Mouse (Mus musculus) midbrain, embryonic 11.5 days (tissue): ENCODE measurements at regions not wholly inside any gene's neighbourhood (a gene's known extent, or its start where the extent isn't known, plus 50 kb on each side); places are given as distances from the start of the nearest gene placed in this dataset.

ENCODE experiments used
- ATAC-seq: fragments of 200-750 bp; cut with Nextera tagmentation; 2 replicates; pipeline ENCODE4 v1.8.0; 2017; ENCODE audit warnings: moderate TSS enrichment, moderate library complexity; ENCODE audit not compliant: low FRiP score
- DNase-seq: peaks from one replicate; pipeline ENCODE4 v3.0.0; 2015; ENCODE audit warnings: low spot score; ENCODE audit errors: missing footprints
- H3K27ac ChIP-seq: fragments of 300-500 bp; sonication (generic); 2 replicates; pipeline ENCODE4 v1.5.1; 2014; ENCODE audit warnings: low read depth, low read length
- H3K27me3 ChIP-seq: fragments of 300-500 bp; sonication (generic); 2 replicates; pipeline ENCODE4 v1.6.1; 2014; ENCODE audit warnings: mild to moderate bottlenecking, low read length, moderate library complexity, mixed read lengths; ENCODE audit not compliant: control insufficient read depth, insufficient read depth
- H3K36me3 ChIP-seq: fragments of 300-500 bp; sonication (generic); 2 replicates; pipeline ENCODE4 v1.6.1; 2014; ENCODE audit warnings: mild to moderate bottlenecking, low read length, moderate library complexity, mixed read lengths; ENCODE audit not compliant: control insufficient read depth, insufficient read depth
- H3K4me1 ChIP-seq: fragments of 300-500 bp; sonication (generic); 2 replicates; pipeline ENCODE4 v1.6.1; 2014; ENCODE audit warnings: low read length; ENCODE audit not compliant: control insufficient read depth, insufficient read depth
- H3K4me2 ChIP-seq: fragments of 300-500 bp; sonication (generic); 2 replicates; pipeline ENCODE4 v1.6.1; 2014; ENCODE audit warnings: mild to moderate bottlenecking, moderate library complexity
- H3K4me3 ChIP-seq: fragments of 300-500 bp; sonication (generic); 2 replicates; pipeline ENCODE4 v1.5.1; 2014; ENCODE audit warnings: low read depth, low read length
- H3K9ac ChIP-seq: fragments of 300-500 bp; sonication (generic); 2 replicates; pipeline ENCODE4 v1.6.1; 2014; ENCODE audit warnings: low read length
- H3K9me3 ChIP-seq: fragments of 300-500 bp; sonication (generic); 2 replicates; pipeline ENCODE4 v1.6.1; 2016; ENCODE audit warnings: low read length; ENCODE audit not compliant: control insufficient read depth
- WGBS: fragments of 180-500 bp; shearing (Covaris S2); extraction: QIAGEN DNeasy Blood & Tissue Kit; methylation state at CpG from one replicate; pipeline ENCODE4 v1.1.7; 2014; 5-methylcytosine and 5-hydroxymethylcytosine counted together

DNA sequence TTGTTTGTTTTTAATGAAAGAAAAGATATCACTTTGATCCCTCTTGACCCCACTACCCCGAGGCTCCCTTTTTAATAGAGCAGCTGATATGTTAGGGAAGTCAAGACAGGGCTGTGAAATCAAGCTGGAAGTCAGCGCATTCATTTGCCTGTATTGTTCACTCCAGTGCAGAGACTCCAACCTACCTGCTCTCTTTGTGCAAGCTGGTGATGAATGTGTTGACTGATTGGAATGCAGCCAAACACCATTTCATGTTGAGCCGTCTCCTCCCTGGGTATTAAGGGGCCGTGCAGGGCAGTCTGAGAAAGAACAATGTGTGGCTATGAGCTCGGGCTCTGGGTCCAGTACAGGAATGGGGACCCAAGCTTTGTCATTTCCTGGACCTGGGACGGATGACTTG lies 557.4 kb upstream of the Zfp462 start:
- WGBS = 60% methylated on average over 6 of the region's 6 CpGs
- Histone ChIP-seq H3K27me3 (no peaks in the 10 kb centered on the region), H3K4me1 (peaks cover 5% of the 10 kb centered on the region; the same call in 1 of the 2 replicates), H3K4me2 (no peak overlapping the region), H3K4me3 (no peak overlapping the region), H3K9ac (no peak overlapping the region), H3K9me3 (no peaks in the 10 kb centered on the region), H3K27ac (no peak overlapping the region), H3K36me3 (no peaks in the 10 kb centered on the region)
- ATAC-seq = no peak
- peak; percentile 71 for DNase-seq

DNA sequence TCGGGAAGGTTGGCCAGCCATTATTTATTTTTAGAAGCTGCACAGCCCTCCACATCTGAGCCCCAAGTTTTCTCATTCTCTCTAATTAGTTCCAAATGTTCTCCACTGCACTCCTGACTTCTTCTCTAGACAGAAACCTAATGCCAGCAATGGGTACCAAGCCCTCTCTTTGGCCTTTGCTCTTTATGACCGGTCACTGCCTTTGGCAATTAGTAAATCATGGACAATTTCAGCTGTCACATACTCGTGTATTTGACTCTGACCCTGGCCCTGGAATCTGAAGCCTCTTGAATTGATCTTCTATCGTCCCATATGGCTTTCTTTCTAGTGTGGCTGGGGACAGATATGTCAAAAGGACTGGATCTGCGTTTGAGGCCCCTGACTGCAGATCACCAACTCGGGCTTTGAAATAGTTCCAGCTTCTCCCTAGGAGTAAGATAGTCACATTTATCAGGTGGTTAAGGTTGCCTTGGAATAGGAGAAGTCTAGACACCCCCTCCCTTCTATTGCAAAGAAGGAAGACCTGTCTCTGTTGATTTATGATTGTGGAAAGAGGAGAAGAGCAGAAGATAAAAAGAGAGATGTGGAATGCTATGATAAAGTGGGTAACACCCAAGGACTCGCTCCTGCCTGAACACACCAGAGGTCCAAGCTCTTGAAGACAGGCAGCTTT lies 553.2 kb upstream of the Zfp462 start:
- H3K9me3 ChIP-seq = no peaks in the 10 kb centered on the region
- no peak for ATAC-seq
- no peak overlapping the region for H3K4me2 ChIP-seq
- DNase-seq = peak; percentile 68
- no peak overlapping the region for H3K27ac ChIP-seq
- no peaks in the 10 kb centered on the region for H3K27me3 ChIP-seq
- WGBS = 82% methylated on average over 7 of the region's 7 CpGs
- no peak overlapping the region for H3K4me3 ChIP-seq
- H3K9ac ChIP-seq = no peak overlapping the region
- peaks cover 5% of the 10 kb centered on the region; the same call in 1 of the 2 replicates for H3K4me1 ChIP-seq
- no peaks in the 10 kb centered on the region for H3K36me3 ChIP-seq

DNA sequence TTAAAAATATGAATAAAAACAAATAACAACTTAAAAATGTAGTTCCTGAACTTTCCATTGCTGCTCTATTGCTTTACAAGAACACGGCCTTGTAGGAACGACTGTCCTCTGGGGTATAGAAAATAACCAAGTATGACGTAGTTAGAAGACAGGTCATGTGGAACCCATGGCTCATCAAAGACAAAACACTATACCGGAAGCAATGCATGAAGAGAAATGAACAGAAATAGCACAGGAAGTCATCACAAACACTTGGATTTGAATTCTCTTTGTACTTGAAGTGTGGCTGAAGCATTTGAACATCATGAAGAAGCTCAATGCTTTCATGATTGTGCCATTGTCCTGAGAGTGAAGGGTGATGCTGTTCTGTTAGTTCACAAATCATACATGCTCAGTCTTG lies 538.7 kb upstream of the Zfp462 start:
- WGBS = 94% methylated on average over 4 of the region's 4 CpGs
- DNase-seq (no peak), ATAC-seq (no peak)
- no peak overlapping the region for H3K27ac ChIP-seq
- no peaks in the 10 kb centered on the region for H3K36me3 ChIP-seq
- no peaks in the 10 kb centered on the region for H3K27me3 ChIP-seq
- no peak overlapping the region for H3K4me3 ChIP-seq
- H3K9me3 ChIP-seq = no peaks in the 10 kb centered on the region
- H3K4me2 ChIP-seq = no peak overlapping the region
- no peaks in the 10 kb centered on the region for H3K4me1 ChIP-seq
- H3K9ac ChIP-seq = no peak overlapping the region

DNA sequence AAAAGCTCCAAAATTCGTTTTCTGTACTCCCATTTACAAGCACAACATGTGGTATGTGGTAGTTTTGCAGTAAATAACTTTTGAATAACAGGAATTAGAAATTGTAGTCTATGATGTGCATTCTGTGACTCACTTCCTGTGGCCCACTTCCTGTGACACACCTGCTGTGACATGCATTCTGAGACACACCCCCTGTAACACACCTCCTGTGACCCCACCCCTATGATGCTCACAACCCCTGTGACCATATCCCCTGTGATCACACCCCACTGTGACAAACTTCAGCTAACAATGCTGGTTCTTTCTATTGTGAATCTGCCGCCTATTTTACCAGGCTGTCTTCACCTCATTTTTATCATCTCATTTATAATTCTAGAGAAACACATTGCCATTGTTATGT lies 536.9 kb upstream of the Zfp462 start:
- Histone ChIP-seq H3K36me3 (no peaks in the 10 kb centered on the region), H3K9ac (no peak overlapping the region), H3K27ac (no peak overlapping the region), H3K4me1 (no peaks in the 10 kb centered on the region), H3K4me3 (no peak overlapping the region), H3K27me3 (no peaks in the 10 kb centered on the region), H3K9me3 (no peaks in the 10 kb centered on the region), H3K4me2 (no peak overlapping the region)
- WGBS = 60% methylated on average over 2 of the region's 2 CpGs
- ATAC-seq (no peak), DNase-seq (no peak)

DNA sequence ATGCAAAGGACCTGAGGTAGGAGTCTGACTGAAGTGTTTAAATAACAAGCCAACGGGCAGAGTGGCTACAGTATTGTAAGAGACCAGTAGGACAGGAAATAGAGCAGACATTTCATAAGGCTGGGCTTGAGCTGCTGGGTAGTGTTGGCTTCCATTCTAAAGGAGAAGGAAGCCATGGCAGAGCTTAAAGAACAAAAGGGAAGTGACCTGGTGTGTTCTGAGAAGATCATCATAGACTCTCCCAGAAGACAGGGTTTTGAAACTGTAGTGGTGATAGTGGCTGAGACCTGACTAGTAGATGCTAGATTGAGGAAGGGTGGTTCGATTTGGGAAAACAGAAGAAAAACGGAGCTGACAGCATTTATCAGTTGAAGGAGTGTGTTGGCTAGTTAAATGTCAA lies 514.1 kb upstream of the Zfp462 start:
- no peaks in the 10 kb centered on the region for H3K27me3 ChIP-seq
- no peaks in the 10 kb centered on the region for H3K4me1 ChIP-seq
- H3K36me3 ChIP-seq = no peaks in the 10 kb centered on the region
- no peak for ATAC-seq
- 87% methylated on average over 3 of the region's 3 CpGs for WGBS
- H3K9me3 ChIP-seq = no peaks in the 10 kb centered on the region
- no peak overlapping the region for H3K4me2 ChIP-seq
- no peak overlapping the region for H3K9ac ChIP-seq
- no peak overlapping the region for H3K27ac ChIP-seq
- no peak for DNase-seq
- H3K4me3 ChIP-seq = no peak overlapping the region

- peak; percentile 31 for DNase-seq
- no peak for ATAC-seq
- 58% methylated on average over 2 of the region's 2 CpGs for WGBS
- H3K4me2 ChIP-seq = no peak overlapping the region
- H3K4me1 ChIP-seq = no peaks in the 10 kb centered on the region
- H3K36me3 ChIP-seq = no peaks in the 10 kb centered on the region
- no peak overlapping the region for H3K4me3 ChIP-seq
- no peaks in the 10 kb centered on the region for H3K27me3 ChIP-seq
- H3K27ac ChIP-seq = no peak overlapping the region
- H3K9me3 ChIP-seq = no peaks in the 10 kb centered on the region
- H3K9ac ChIP-seq = no peak overlapping the region
Observed at GRCm38 (mm10) chr4:54460596-54460995, 484.3 kb upstream of the Zfp462 start.

DNA sequence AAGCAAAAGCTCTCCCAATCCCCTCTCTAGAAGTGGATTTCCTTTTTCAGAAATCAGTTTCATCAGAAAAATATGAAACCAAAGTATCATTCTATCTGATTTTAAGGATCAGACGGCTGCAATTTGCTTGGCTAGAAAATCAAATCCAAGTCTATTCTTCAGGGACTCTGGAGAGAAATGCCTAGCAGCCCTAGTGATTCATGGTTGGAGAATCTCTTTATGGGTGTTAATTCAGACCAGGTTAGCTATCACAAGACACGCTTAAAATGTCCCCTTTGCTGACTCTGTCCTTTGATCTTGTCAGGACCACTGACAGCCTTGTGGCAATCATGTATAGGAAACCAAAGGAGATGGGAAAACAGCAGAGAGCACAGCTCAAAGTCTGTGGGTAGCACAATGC lies 475.7 kb upstream of the Zfp462 start:
- 79% methylated on average over 2 of the region's 2 CpGs for WGBS

GRCm38 (mm10) chr4:54470022-54471008 lies 474.5 kb upstream of the Zfp462 start:
- no peak overlapping the region for H3K9ac ChIP-seq
- ATAC-seq (0 out of 2 replicates have a peak, but pooled peaks have one; percentile 19), DNase-seq (peak; percentile 84)
- 65% methylated on average over 13 of the region's 13 CpGs for WGBS
- no peak overlapping the region for H3K27ac ChIP-seq
- H3K4me2 ChIP-seq = no peak overlapping the region
- H3K9me3 ChIP-seq = no peaks in the 10 kb centered on the region
- no peak overlapping the region for H3K4me3 ChIP-seq
- no peaks in the 10 kb centered on the region for H3K27me3 ChIP-seq
- H3K36me3 ChIP-seq = no peaks in the 10 kb centered on the region
- 0 out of 2 replicates have a peak, but pooled peaks cover 3% of the 10 kb centered on the region for H3K4me1 ChIP-seq

More for the DNA sequence above, 475.7 kb upstream of the Zfp462 start:
- Histone ChIP-seq H3K4me1 (0 out of 2 replicates have a peak, but pooled peaks cover 3% of the 10 kb centered on the region), H3K9ac (no peak overlapping the region), H3K4me2 (no peak overlapping the region), H3K27me3 (no peaks in the 10 kb centered on the region), H3K9me3 (no peaks in the 10 kb centered on the region), H3K36me3 (no peaks in the 10 kb centered on the region), H3K4me3 (no peak overlapping the region), H3K27ac (no peak overlapping the region)
- no peak for ATAC-seq
- DNase-seq = peak; percentile 66

GRCm38 (mm10) chr4:54471009-54471408 lies 473.8 kb upstream of the Zfp462 start:
- Histone ChIP-seq H3K27ac (no peak overlapping the region), H3K4me1 (0 out of 2 replicates have a peak, but pooled peaks cover 3% of the 10 kb centered on the region), H3K36me3 (no peaks in the 10 kb centered on the region), H3K27me3 (no peaks in the 10 kb centered on the region), H3K9ac (no peak overlapping the region), H3K9me3 (no peaks in the 10 kb centered on the region), H3K4me3 (no peak overlapping the region), H3K4me2 (no peak overlapping the region)
- DNase-seq = peak; percentile 37
- ATAC-seq = no peak
- WGBS = 62% methylated on average over 1 of the region's 1 CpGs
